Mouse (Mus musculus) ES-Bruce4 (cell line): ENCODE data around the gene Dnah11. TPM values are rescaled to one million over a fixed set of nuclear protein-coding genes. Genes with fewer than 3 reads are reported as not detected.

Source experiments
- H3K27ac ChIP-seq: 2 replicates; pipeline ENCODE4 v1.5.1; 2012; ENCODE audit warnings: low read length, inconsistent platforms; ENCODE audit not compliant: insufficient read depth
- H3K27me3 ChIP-seq: 2 replicates; pipeline ENCODE4 v1.6.1; 2012; ENCODE audit warnings: mild to moderate bottlenecking, low read length, inconsistent platforms; ENCODE audit not compliant: control insufficient read depth, poor library complexity, insufficient read depth, severe bottlenecking
- H3K36me3 ChIP-seq: 2 replicates; pipeline ENCODE4 v1.6.1; 2012; ENCODE audit warnings: inconsistent platforms, mild to moderate bottlenecking, low read length, moderate library complexity; ENCODE audit not compliant: control insufficient read depth, poor library complexity, insufficient read depth, severe bottlenecking
- H3K4me1 ChIP-seq: one replicate; pipeline ENCODE4 v1.8.1; 2011; ENCODE audit warnings: low read length; ENCODE audit not compliant: control insufficient read depth, insufficient read depth
- H3K4me3 ChIP-seq: 2 replicates; pipeline ENCODE4 v1.5.1; 2011; ENCODE audit warnings: low read depth, mild to moderate bottlenecking, low read length
- H3K9ac ChIP-seq: 2 replicates; pipeline ENCODE4 v1.6.1; 2012; ENCODE audit warnings: low read depth, mild to moderate bottlenecking, inconsistent platforms; ENCODE audit not compliant: poor library complexity, severe bottlenecking
- H3K9me3 ChIP-seq: replicated peaks from 2 replicates; pipeline ENCODE4 v1.6.1; 2012; ENCODE audit warnings: mild to moderate bottlenecking, low read length, inconsistent platforms; ENCODE audit not compliant: control insufficient read depth, poor library complexity, insufficient read depth, severe bottlenecking
- CTCF ChIP-seq: IDR thresholded peaks from one replicate; pipeline ENCODE4 v1.8.1; 2011; ENCODE audit warnings: low read depth, low read length
- EP300 ChIP-seq: IDR thresholded peaks from 2 replicates; pipeline ENCODE4 v1.6.1; 2011; ENCODE audit warnings: low read depth, low read length; ENCODE audit not compliant: insufficient read depth
- POLR2A ChIP-seq: IDR thresholded peaks from one replicate; pipeline ENCODE4 v1.8.1; 2011; ENCODE audit warnings: low read length; ENCODE audit not compliant: insufficient read depth
- polyA plus RNA-seq: library from polyadenylated mRNA; stranded (reverse); fragments of >200 nt; gene quantifications from 2 replicates; pipeline ENCODE4 v1.2.4, GENCODE M21; 2011; ENCODE audit warnings: low read depth; ENCODE audit not compliant: missing spikeins, insufficient read depth, insufficient read length

The Dnah11 gene
- polyA plus RNA-seq, 1 experiment = 0.07 TPM

- Histone ChIP-seq H3K9me3 (no peaks in the 10 kb centered on the region), H3K4me3 (no peak overlapping the region), H3K27me3 (no peaks in the 10 kb centered on the region), H3K9ac (no peak overlapping the region), H3K27ac (no peak overlapping the region), H3K4me1 (no peaks in the 10 kb centered on the region), H3K36me3 (no peaks in the 10 kb centered on the region)
- TF ChIP-seq EP300 (no peak), POLR2A (no peak), CTCF (no peak)
Measured at GRCm38 (mm10) chr12:117989018-117989828, 209.6 kb downstream of the Dnah11 start.

GRCm38 (mm10) chr12:117980315-117980714, 218.5 kb downstream of the Dnah11 start:
- H3K36me3 ChIP-seq = no peaks in the 10 kb centered on the region
- H3K4me3 ChIP-seq = no peak overlapping the region
- H3K27me3 ChIP-seq = peaks cover 1% of the 10 kb centered on the region; the same call in 1 of the 2 replicates
- TF ChIP-seq CTCF (no peak), POLR2A (no peak)
- H3K27ac ChIP-seq = no peak overlapping the region
- no peaks in the 10 kb centered on the region for H3K9me3 ChIP-seq
- H3K4me1 ChIP-seq = no peaks in the 10 kb centered on the region
- H3K9ac ChIP-seq = no peak overlapping the region

- no peak for TF ChIP-seq CTCF
- TF ChIP-seq EP300 = no peak
- no peak for TF ChIP-seq POLR2A
- H3K36me3 ChIP-seq = no peaks in the 10 kb centered on the region
- H3K27me3 ChIP-seq = no peaks in the 10 kb centered on the region
- no peak overlapping the region for H3K9ac ChIP-seq
- H3K4me1 ChIP-seq = no peaks in the 10 kb centered on the region
- H3K9me3 ChIP-seq = no peaks in the 10 kb centered on the region
- H3K4me3 ChIP-seq = no peak overlapping the region
- H3K27ac ChIP-seq = no peak overlapping the region
Measured at GRCm38 (mm10) chr12:117973712-117974111, 225.1 kb downstream of the Dnah11 start.

- no peak overlapping the region for H3K9ac ChIP-seq
- TF ChIP-seq POLR2A (no peak), CTCF (no peak), EP300 (no peak)
- H3K4me1 ChIP-seq = no peaks in the 10 kb centered on the region
- H3K27ac ChIP-seq = no peak overlapping the region
- H3K9me3 ChIP-seq = no peaks in the 10 kb centered on the region
- H3K27me3 ChIP-seq = no peaks in the 10 kb centered on the region; the same call in 1 of the 2 replicates
- no peak overlapping the region for H3K4me3 ChIP-seq
- H3K36me3 ChIP-seq = no peaks in the 10 kb centered on the region
Measured at GRCm38 (mm10) chr12:117962698-117963097, 236.1 kb downstream of the Dnah11 start.

GRCm38 (mm10) chr12:117959213-117959612, 239.6 kb downstream of the Dnah11 start:
- Histone ChIP-seq H3K9ac (no peak overlapping the region), H3K4me3 (no peak overlapping the region), H3K9me3 (no peaks in the 10 kb centered on the region), H3K27ac (no peak overlapping the region), H3K27me3 (no peaks in the 10 kb centered on the region; the same call in 1 of the 2 replicates), H3K36me3 (no peaks in the 10 kb centered on the region), H3K4me1 (no peaks in the 10 kb centered on the region)
- TF ChIP-seq CTCF (no peak), POLR2A (no peak), EP300 (no peak)
